Comparison of ENCODE assay signal across 16 mouse cellular contexts in genomic region chr2:179128018-179128417, GRCm38 (mm10).
"Had no signal": no experiment of that assay in that cellular context is flagged by ENCODE, and none has a peak within 500 bp of the region (broad histone marks: within the 10 kb centered on the region; RNA-seq: fewer than 3 reads in every experiment).

No protein-coding gene starts in this region.

- H3K36me3 ChIP-seq: intestine, embryonic 15.5 days; limb, embryonic 13.5 days; liver, embryonic 12.5 days; midbrain, embryonic 12.5 days; neural tube, embryonic 13.5 days had no signal

- H3K27ac ChIP-seq: intestine, embryonic 15.5 days; kidney, postnatal 0 days; limb, embryonic 13.5 days; liver, embryonic 12.5 days; midbrain, embryonic 12.5 days; neural tube, embryonic 13.5 days had no signal

- H3K4me3 ChIP-seq: intestine, embryonic 15.5 days; limb, embryonic 13.5 days; liver, embryonic 12.5 days; midbrain, embryonic 12.5 days; neural tube, embryonic 13.5 days had no signal

- DNase-seq: layer of hippocampus, adult 9-11 months; layer of hippocampus, postnatal 36 days; left cerebral cortex, postnatal 4 days; lung, postnatal 4 days; retina, postnatal 1 day; right cerebral cortex, postnatal 4 days; spleen, adult 18-20 months; thymus, adult 2 months; thymus, postnatal 25 days had no signal

- H3K4me1 ChIP-seq: intestine, embryonic 15.5 days; limb, embryonic 13.5 days; liver, embryonic 12.5 days; midbrain, embryonic 12.5 days; neural tube, embryonic 13.5 days had no signal

- ATAC-seq: intestine, embryonic 15.5 days; liver, embryonic 12.5 days; midbrain, embryonic 16.5 days had no signal

- H3K27me3 ChIP-seq: intestine, embryonic 15.5 days; limb, embryonic 13.5 days; liver, embryonic 12.5 days; midbrain, embryonic 12.5 days; neural tube, embryonic 13.5 days had no signal

- H3K4me2 ChIP-seq: intestine, embryonic 15.5 days; limb, embryonic 13.5 days; liver, embryonic 12.5 days; midbrain, embryonic 12.5 days; neural tube, embryonic 13.5 days had no signal

- H3K9ac ChIP-seq: intestine, embryonic 15.5 days; limb, embryonic 13.5 days; liver, embryonic 12.5 days; midbrain, embryonic 12.5 days; neural tube, embryonic 13.5 days had no signal

- H3K9me3 ChIP-seq: intestine, embryonic 15.5 days; limb, embryonic 13.5 days; liver, embryonic 12.5 days; midbrain, embryonic 12.5 days; neural tube, embryonic 13.5 days had no signal
